Mouse (Mus musculus) lung, adult 2 months (tissue): Measurements from ENCODE around the gene Camta1.

Experiments used
- CTCF ChIP-seq: fragments of 200-500 bp; IDR thresholded peaks from 2 replicates; pipeline ENCODE4 v1.5.1; 2011; ENCODE audit warnings: mild to moderate bottlenecking, low read length, control low read depth; ENCODE audit not compliant: insufficient read depth
- POLR2A ChIP-seq: fragments of 200-500 bp; IDR thresholded peaks from 2 replicates; pipeline ENCODE4 v1.6.1; 2011; ENCODE audit warnings: low read depth, mild to moderate bottlenecking, control low read depth, low read length, borderline replicate concordance; ENCODE audit errors: extremely low read depth

DNA sequence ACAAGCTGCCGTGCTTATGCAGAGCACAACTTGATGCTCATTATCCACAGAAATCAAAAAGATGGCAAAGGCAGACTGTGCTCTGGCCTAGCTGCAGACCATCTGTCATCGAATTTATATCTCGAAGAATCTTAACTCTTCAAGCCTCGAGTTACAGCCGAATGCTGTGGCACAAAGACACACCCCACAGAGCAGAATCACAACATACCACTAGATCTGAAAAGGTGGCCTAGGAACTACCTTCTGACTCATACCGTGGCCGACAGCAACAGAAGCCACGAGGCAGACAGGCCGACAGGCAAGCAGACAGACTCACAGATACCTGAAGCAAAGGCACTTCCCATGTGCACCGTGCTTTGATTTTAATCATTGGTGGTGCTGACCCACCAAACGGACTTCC lies 758.0 kb downstream of the Camta1 start:
- TF ChIP-seq CTCF (no peak), POLR2A (no peak)
